Mouse (Mus musculus) midbrain, embryonic 16.5 days (tissue): ENCODE measurements around the gene Tubb2b. TPM values are rescaled to one million over a fixed set of nuclear protein-coding genes. Genes with fewer than 3 reads are reported as not detected.

Experiments used
- ATAC-seq: fragments of 200-750 bp; cut with Nextera tagmentation; 2 replicates; pipeline ENCODE4 v1.8.0; 2017; ENCODE audit warnings: moderate TSS enrichment
- H3K27ac ChIP-seq: fragments of 300-500 bp; sonication (generic); 2 replicates; pipeline ENCODE4 v1.5.1; 2014; ENCODE audit warnings: mild to moderate bottlenecking, low read length, mixed read lengths
- H3K27me3 ChIP-seq: fragments of 300-500 bp; sonication (generic); 2 replicates; pipeline ENCODE4 v1.6.1; 2014; ENCODE audit warnings: low read depth, low read length, mixed read lengths; ENCODE audit not compliant: control insufficient read depth, insufficient read depth
- H3K36me3 ChIP-seq: fragments of 300-500 bp; sonication (generic); 2 replicates; pipeline ENCODE4 v1.6.1; 2014; ENCODE audit warnings: mild to moderate bottlenecking, low read length, moderate library complexity, mixed read lengths; ENCODE audit not compliant: control insufficient read depth, insufficient read depth
- H3K4me1 ChIP-seq: fragments of 300-500 bp; sonication (generic); 2 replicates; pipeline ENCODE4 v1.6.1; 2014; ENCODE audit warnings: mild to moderate bottlenecking, low read length, mixed read lengths; ENCODE audit not compliant: control insufficient read depth, insufficient read depth
- H3K4me2 ChIP-seq: fragments of 300-500 bp; sonication (generic); 2 replicates; pipeline ENCODE4 v1.6.1; 2014; ENCODE audit warnings: mild to moderate bottlenecking, low read length, mixed read lengths
- H3K4me3 ChIP-seq: fragments of 300-500 bp; sonication (generic); 2 replicates; pipeline ENCODE4 v1.5.1; 2014; ENCODE audit warnings: low read depth, mild to moderate bottlenecking, low read length, moderate library complexity, mixed read lengths
- H3K9ac ChIP-seq: fragments of 300-500 bp; sonication (generic); 2 replicates; pipeline ENCODE4 v1.6.1; 2014; ENCODE audit warnings: low read depth, low read length, mixed read lengths
- H3K9me3 ChIP-seq: fragments of 300-500 bp; sonication (generic); replicated peaks from 2 replicates; pipeline ENCODE4 v1.6.1; 2014; ENCODE audit warnings: mild to moderate bottlenecking, low read length, mixed read lengths; ENCODE audit not compliant: control insufficient read depth, poor library complexity, severe bottlenecking
- WGBS: fragments of 180-500 bp; shearing (Covaris S2); extraction: QIAGEN DNeasy Blood & Tissue Kit; methylation state at CpG from one replicate; pipeline ENCODE4 v1.1.7; 2014; 5-methylcytosine and 5-hydroxymethylcytosine counted together
- polyA plus RNA-seq: library from polyadenylated mRNA; unstranded; fragments of >200 nt; fragmentation: Nextera tagmentation; extraction: Ambion mirVana; gene quantifications from 2 replicates; pipeline ENCODE4 v1.2.1, GENCODE M21; 2015

Tubb2b gene
- polyA plus RNA-seq, 1 experiment from 2014 or later, result 1,315 TPM

DNA sequence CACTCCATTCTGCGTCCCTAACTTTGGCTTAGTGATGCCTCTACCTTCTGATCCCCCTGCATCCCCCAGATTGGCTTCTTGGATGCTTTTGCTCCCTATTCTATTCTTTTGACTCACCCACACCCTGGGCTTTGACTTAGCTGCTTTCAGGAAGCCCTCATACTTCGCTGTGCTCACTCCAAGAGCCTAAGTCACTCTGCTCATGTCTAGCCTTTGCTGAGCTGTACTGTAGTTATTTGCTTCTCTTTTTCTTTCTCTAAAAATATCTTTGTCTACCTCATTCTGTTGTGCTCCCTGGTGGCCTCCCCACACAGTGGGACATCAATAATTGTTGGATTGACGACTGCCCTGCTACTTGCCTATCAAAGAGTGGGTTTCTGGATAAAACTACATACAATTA is 17.9 kb upstream of the Tubb2b start:
- H3K9me3 ChIP-seq, result no peaks in the 10 kb centered on the region
- H3K9ac ChIP-seq, result peak overlapping the region; percentile 71
- no peaks in the 10 kb centered on the region for H3K27me3 ChIP-seq
- WGBS, result 25% methylated on average over 3 of the region's 3 CpGs
- peaks cover 27% of the 10 kb centered on the region for H3K4me1 ChIP-seq
- H3K36me3 ChIP-seq, result no peaks in the 10 kb centered on the region
- H3K4me2 ChIP-seq, result peak overlapping the region; percentile 51
- peak overlapping the region; percentile 99 for H3K27ac ChIP-seq
- ATAC-seq, result peak; percentile 12; the same call in 1 of the 2 replicates
- H3K4me3 ChIP-seq, result peak overlapping the region; percentile 42

GRCm38 (mm10) chr13:34146916-34147315 is 16.6 kb upstream of the Tubb2b start:
- no peaks in the 10 kb centered on the region for H3K36me3 ChIP-seq
- no peak overlapping the region for H3K27ac ChIP-seq
- no peak overlapping the region for H3K4me3 ChIP-seq
- WGBS, result 50% methylated on average over 3 of the region's 3 CpGs
- no peaks in the 10 kb centered on the region for H3K9me3 ChIP-seq
- no peaks in the 10 kb centered on the region for H3K27me3 ChIP-seq
- no peak for ATAC-seq
- peaks cover 27% of the 10 kb centered on the region for H3K4me1 ChIP-seq
- no peak overlapping the region for H3K9ac ChIP-seq
- no peak overlapping the region for H3K4me2 ChIP-seq

GRCm38 (mm10) chr13:34143389-34143788 is 13.1 kb upstream of the Tubb2b start:
- H3K4me1 ChIP-seq, result peaks cover 11% of the 10 kb centered on the region
- no peak overlapping the region for H3K4me2 ChIP-seq
- no peaks in the 10 kb centered on the region for H3K9me3 ChIP-seq
- no peaks in the 10 kb centered on the region for H3K27me3 ChIP-seq
- ATAC-seq, result no peak
- no peak overlapping the region for H3K27ac ChIP-seq
- no peak overlapping the region for H3K9ac ChIP-seq
- 28% methylated on average over 5 of the region's 5 CpGs for WGBS
- H3K36me3 ChIP-seq, result no peaks in the 10 kb centered on the region
- no peak overlapping the region for H3K4me3 ChIP-seq

DNA sequence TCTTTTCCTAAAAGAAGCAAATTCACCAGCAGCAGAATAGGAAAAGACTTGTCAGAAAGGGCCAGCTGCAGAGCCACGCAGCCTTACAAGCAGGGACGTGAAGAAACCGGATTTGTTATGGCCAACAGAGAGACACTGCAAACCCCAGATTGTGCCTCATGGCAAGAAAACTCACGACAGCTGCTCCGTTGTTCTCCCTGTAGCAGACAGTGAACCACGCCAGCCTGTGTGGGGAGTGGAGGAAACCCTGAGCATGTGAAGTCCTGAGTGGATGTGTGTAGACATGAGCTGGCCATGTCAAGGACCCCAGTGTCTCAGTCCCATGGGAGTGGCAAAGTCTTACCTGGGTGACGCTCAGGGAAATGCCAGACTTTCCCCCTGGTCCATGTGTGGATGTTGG is 6.3 kb upstream of the Tubb2b start:
- no peak for ATAC-seq
- 33% methylated on average over 7 of the region's 7 CpGs for WGBS
- peaks cover 26% of the 10 kb centered on the region for H3K4me1 ChIP-seq
- no peak overlapping the region for H3K4me2 ChIP-seq
- 0 out of 2 replicates have a peak overlapping the region, but pooled peaks have one; percentile 28 for H3K9ac ChIP-seq
- H3K4me3 ChIP-seq, result no peak overlapping the region
- no peaks in the 10 kb centered on the region for H3K27me3 ChIP-seq
- H3K36me3 ChIP-seq, result no peaks in the 10 kb centered on the region
- H3K27ac ChIP-seq, result peak overlapping the region; percentile 70
- H3K9me3 ChIP-seq, result no peaks in the 10 kb centered on the region

- Histone ChIP-seq H3K4me2 (peak overlapping the region; percentile 76), H3K9me3 (no peaks in the 10 kb centered on the region), H3K27ac (peak overlapping the region; percentile 100), H3K9ac (peak overlapping the region; percentile 100), H3K4me1 (peaks cover 28% of the 10 kb centered on the region), H3K36me3 (no peaks in the 10 kb centered on the region), H3K27me3 (no peaks in the 10 kb centered on the region), H3K4me3 (peak overlapping the region; percentile 89)
- no peak for ATAC-seq
- WGBS, result 9% methylated on average over 7 of the region's 7 CpGs
Observed at GRCm38 (mm10) chr13:34134276-34134675, 4.0 kb upstream of the Tubb2b start.

DNA sequence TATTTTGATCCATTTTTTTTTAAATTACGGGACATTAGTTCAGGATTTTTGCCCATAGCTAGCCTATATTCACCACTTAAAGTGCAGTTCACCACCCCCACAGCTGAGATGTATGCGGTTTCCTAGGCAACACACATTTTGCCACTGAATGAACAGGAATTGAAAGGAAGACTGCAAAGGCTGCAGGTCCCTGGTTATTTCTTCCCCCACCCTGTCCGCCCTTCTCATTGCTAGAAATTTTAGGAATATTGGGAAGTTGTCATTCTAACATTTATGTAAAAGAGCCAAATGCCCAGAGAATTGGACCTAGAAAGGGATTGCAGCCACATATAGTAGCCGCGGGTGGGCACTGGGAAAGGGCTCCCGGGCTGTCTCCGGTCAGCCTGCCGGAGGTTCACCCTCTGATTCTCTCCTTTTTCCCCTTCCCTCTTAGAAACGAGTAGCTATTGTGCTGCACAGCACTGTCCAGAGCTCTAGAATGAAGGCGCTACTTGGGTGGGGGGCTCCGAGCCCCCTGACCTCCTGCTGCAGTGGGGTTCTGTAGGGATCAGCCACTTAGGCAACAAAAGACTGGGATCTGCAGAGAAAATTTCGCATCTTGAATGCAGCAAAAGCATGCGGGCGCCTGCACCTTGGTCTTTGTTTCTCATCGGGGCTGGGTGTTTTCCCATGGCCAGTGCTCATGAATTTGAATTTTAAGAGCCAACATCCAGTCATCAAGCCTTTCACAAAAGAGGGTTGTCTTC is 3.2 kb upstream of the Tubb2b start:
- Histone ChIP-seq H3K36me3 (no peaks in the 10 kb centered on the region), H3K4me3 (peak overlapping the region; percentile 89), H3K9me3 (no peaks in the 10 kb centered on the region), H3K4me1 (peaks cover 28% of the 10 kb centered on the region), H3K27ac (peak overlapping the region; percentile 100), H3K4me2 (peak overlapping the region; percentile 76), H3K9ac (peak overlapping the region; percentile 100), H3K27me3 (no peaks in the 10 kb centered on the region)
- no peak for ATAC-seq
- under 1% methylated on average over 15 of the region's 15 CpGs for WGBS

- Histone ChIP-seq H3K27me3 (no peaks in the 10 kb centered on the region), H3K27ac (peak overlapping the region; percentile 100), H3K36me3 (no peaks in the 10 kb centered on the region), H3K4me2 (peak overlapping the region; percentile 76), H3K4me1 (peaks cover 28% of the 10 kb centered on the region), H3K9me3 (no peaks in the 10 kb centered on the region), H3K9ac (peak overlapping the region; percentile 100), H3K4me3 (peak overlapping the region; percentile 89)
- WGBS, result 5% methylated on average over 6 of the region's 6 CpGs
- ATAC-seq, result no peak
Observed at GRCm38 (mm10) chr13:34132875-34133274, 2.6 kb upstream of the Tubb2b start.

- peak overlapping the region; percentile 100 for H3K27ac ChIP-seq
- no peak for ATAC-seq
- 2% methylated on average over 15 of the region's 15 CpGs for WGBS
- H3K4me1 ChIP-seq, result peaks cover 28% of the 10 kb centered on the region
- no peaks in the 10 kb centered on the region for H3K9me3 ChIP-seq
- peak overlapping the region; percentile 100 for H3K9ac ChIP-seq
- peak overlapping the region; percentile 76 for H3K4me2 ChIP-seq
- no peaks in the 10 kb centered on the region for H3K36me3 ChIP-seq
- peak overlapping the region; percentile 89 for H3K4me3 ChIP-seq
- H3K27me3 ChIP-seq, result no peaks in the 10 kb centered on the region
Observed at GRCm38 (mm10) chr13:34132299-34132698, 2.0 kb upstream of the Tubb2b start.

- H3K4me1 ChIP-seq, result peaks cover 23% of the 10 kb centered on the region
- H3K4me3 ChIP-seq, result peak overlapping the region; percentile 89
- 0% methylated on average over 10 of the region's 10 CpGs for WGBS
- H3K4me2 ChIP-seq, result peak overlapping the region; percentile 76
- H3K36me3 ChIP-seq, result no peaks in the 10 kb centered on the region; the same call in 1 of the 2 replicates
- peak overlapping the region; percentile 100 for H3K9ac ChIP-seq
- peak; percentile 16 for ATAC-seq
- no peaks in the 10 kb centered on the region for H3K27me3 ChIP-seq
- no peaks in the 10 kb centered on the region for H3K9me3 ChIP-seq
- peak overlapping the region; percentile 100 for H3K27ac ChIP-seq
Observed at GRCm38 (mm10) chr13:34131708-34132060, 1.4 kb upstream of the Tubb2b start.
